Mouse (Mus musculus): ENCODE measurements around the gene Gm9733. TPM values are rescaled to one million over a fixed set of nuclear protein-coding genes. Genes with fewer than 3 reads are reported as not detected.
"Not testable (repeated sequence)": the region's sequence is repeated elsewhere in the genome, so short reads cannot be mapped to it uniquely, and the experiment has no call there.

Gm9733 gene
- polyA plus RNA-seq (2012; ENCODE audit: insufficient read depth, insufficient read length, missing spikeins) = 2.2 and 3.1 TPM in 2 replicates

GRCm38 (mm10) chr3:15332063-15332462 is at the start of gene Gm9733:
TSS of gene Gm9733 (minus strand) at chr3:15332302.
- no peak within 1 kb of the TSS for H3K4me3 ChIP-seq (ENCODE audit: insufficient read depth, low read length)

GRCm38 (mm10) chr3:15355690-15356089 is 23.6 kb upstream of the Gm9733 start:
- not testable (repeated sequence) for H3K4me1 ChIP-seq (ENCODE audit: control insufficient read depth, insufficient read depth, low read length); H3K4me3 ChIP-seq (ENCODE audit: insufficient read depth, low read length); H3K27ac ChIP-seq (ENCODE audit: insufficient read depth, low read depth, low read length)

More at GRCm38 (mm10) chr3:15332063-15332462, at the start of gene Gm9733:
- peaks cover 8% of the 10 kb centered on the region for H3K4me1 ChIP-seq (ENCODE audit: control insufficient read depth, insufficient read depth, low read length)
- TF ChIP-seq POLR2A (IDR thresholded peaks at IDR 0.05; ENCODE audit: borderline replicate concordance, low read depth, low read length) = no peak
- TF ChIP-seq CTCF (IDR thresholded peaks at IDR 0.05; ENCODE audit: low read depth, low read length) = no peak
- H3K27ac ChIP-seq (ENCODE audit: insufficient read depth, low read depth, low read length) = no peak within 1 kb of the TSS

- not testable (repeated sequence) for H3K27ac ChIP-seq (ENCODE audit: insufficient read depth, low read depth, low read length); H3K4me3 ChIP-seq (ENCODE audit: insufficient read depth, low read length); H3K4me1 ChIP-seq (ENCODE audit: control insufficient read depth, insufficient read depth, low read length)
These were observed 18.2 kb upstream of the Gm9733 start for GRCm38 (mm10) chr3:15350318-15350717.

- H3K4me1 ChIP-seq (ENCODE audit: control insufficient read depth, insufficient read depth, low read length); H3K4me3 ChIP-seq (ENCODE audit: insufficient read depth, low read length): not testable (repeated sequence)
- H3K27ac ChIP-seq (ENCODE audit: insufficient read depth, low read depth, low read length) = peak overlapping the region; percentile 69
These were observed 13.5 kb upstream of the Gm9733 start for GRCm38 (mm10) chr3:15345606-15346005.

- no peak for TF ChIP-seq CTCF (IDR thresholded peaks at IDR 0.05; ENCODE audit: low read depth, low read length)
- TF ChIP-seq POLR2A (IDR thresholded peaks at IDR 0.05; ENCODE audit: borderline replicate concordance, low read depth, low read length) = no peak
- Histone ChIP-seq H3K4me1 (ENCODE audit: control insufficient read depth, insufficient read depth, low read length) (peaks cover 2% of the 10 kb centered on the region), H3K27ac (ENCODE audit: insufficient read depth, low read depth, low read length) (peak overlapping the region; percentile 77), H3K4me3 (ENCODE audit: insufficient read depth, low read length) (no peak overlapping the region)
These were observed 8.2 kb upstream of the Gm9733 start for GRCm38 (mm10) chr3:15340287-15340686.

- Histone ChIP-seq H3K4me3 (ENCODE audit: insufficient read depth, low read length) (no peak overlapping the region), H3K4me1 (ENCODE audit: control insufficient read depth, insufficient read depth, low read length) (peaks cover 8% of the 10 kb centered on the region), H3K27ac (ENCODE audit: insufficient read depth, low read depth, low read length) (no peak overlapping the region)
- TF ChIP-seq POLR2A (IDR thresholded peaks at IDR 0.05; ENCODE audit: borderline replicate concordance, low read depth, low read length) (no peak), CTCF (IDR thresholded peaks at IDR 0.05; ENCODE audit: low read depth, low read length) (no peak)
These were observed 2.1 kb upstream of the Gm9733 start for GRCm38 (mm10) chr3:15334182-15334581.

- no peak for TF ChIP-seq CTCF (IDR thresholded peaks at IDR 0.05; ENCODE audit: low read depth, low read length)
- no peak for TF ChIP-seq POLR2A (IDR thresholded peaks at IDR 0.05; ENCODE audit: borderline replicate concordance, low read depth, low read length)
- Histone ChIP-seq H3K4me1 (ENCODE audit: control insufficient read depth, insufficient read depth, low read length) (peaks cover 8% of the 10 kb centered on the region), H3K27ac (ENCODE audit: insufficient read depth, low read depth, low read length) (no peak overlapping the region), H3K4me3 (ENCODE audit: insufficient read depth, low read length) (no peak overlapping the region)
These were observed 557 bp downstream of the Gm9733 start for GRCm38 (mm10) chr3:15331545-15331944.

GRCm38 (mm10) chr3:15329549-15329948 is 2.6 kb downstream of the Gm9733 start:
- TF ChIP-seq CTCF (IDR thresholded peaks at IDR 0.05; ENCODE audit: low read depth, low read length) (no peak), POLR2A (IDR thresholded peaks at IDR 0.05; ENCODE audit: borderline replicate concordance, low read depth, low read length) (no peak)

GRCm38 (mm10) chr3:15284424-15285328 is 47.4 kb downstream of the Gm9733 start:
- H3K4me3 ChIP-seq (ENCODE audit: insufficient read depth, low read length) = peak overlapping the region; percentile 12; the same call in 1 of the 2 replicates
- H3K27ac ChIP-seq (ENCODE audit: insufficient read depth, low read depth, low read length) = peak overlapping the region; percentile 100
- peaks cover 18% of the 10 kb centered on the region for H3K4me1 ChIP-seq (ENCODE audit: control insufficient read depth, insufficient read depth, low read length)
- no peak for TF ChIP-seq POLR2A (IDR thresholded peaks at IDR 0.05; ENCODE audit: borderline replicate concordance, low read depth, low read length)
- TF ChIP-seq CTCF (IDR thresholded peaks at IDR 0.05; ENCODE audit: low read depth, low read length) = no peak

More at GRCm38 (mm10) chr3:15329549-15329948, 2.6 kb downstream of the Gm9733 start:
- Histone ChIP-seq H3K4me3 (ENCODE audit: insufficient read depth, low read length) (no peak overlapping the region), H3K4me1 (ENCODE audit: control insufficient read depth, insufficient read depth, low read length) (peaks cover 8% of the 10 kb centered on the region), H3K27ac (ENCODE audit: insufficient read depth, low read depth, low read length) (no peak overlapping the region)

GRCm38 (mm10) chr3:15275899-15276526 is 56.1 kb downstream of the Gm9733 start:
- peak overlapping the region; percentile 91 for H3K27ac ChIP-seq (ENCODE audit: insufficient read depth, low read depth, low read length)
- H3K4me1 ChIP-seq (ENCODE audit: control insufficient read depth, insufficient read depth, low read length) = peaks cover 19% of the 10 kb centered on the region
- no peak overlapping the region for H3K4me3 ChIP-seq (ENCODE audit: insufficient read depth, low read length)
- TF ChIP-seq POLR2A (IDR thresholded peaks at IDR 0.05; ENCODE audit: borderline replicate concordance, low read depth, low read length) (no peak), CTCF (IDR thresholded peaks at IDR 0.05; ENCODE audit: low read depth, low read length) (no peak)
